Mouse (Mus musculus) G1E (cell line): ENCODE results near the gene Adgrl3.

Source experiments
- CTCF ChIP-seq: IDR thresholded peaks from 2 replicates; pipeline ENCODE4 v1.5.1; 2012; ENCODE audit warnings: low read depth, low read length, inconsistent platforms, mixed read lengths
- TAL1 ChIP-seq: conservative IDR thresholded peaks from 2 replicates; pipeline ENCODE4 v1.6.1; 2012; ENCODE audit warnings: low read depth, low read length, inconsistent platforms, mixed read lengths

- TF ChIP-seq CTCF (no peak), TAL1 (no peak)
Observed at GRCm38 (mm10) chr5:81201885-81202284, 181.9 kb downstream of the Adgrl3 start.
